Mouse (Mus musculus) stomach, embryonic 14.5 days (tissue): ENCODE results near the gene Slc25a13. TPM values are rescaled to one million over a fixed set of nuclear protein-coding genes. Genes with fewer than 3 reads are reported as not detected.
A peak's percentile ranks its signal among the peaks of the same experiment; 100 is the strongest.

Experiments
- ATAC-seq: fragments of 200-750 bp; cut with Nextera tagmentation; 2 replicates; pipeline ENCODE4 v1.8.0; 2017; ENCODE audit warnings: low read depth, moderate TSS enrichment; ENCODE audit not compliant: insufficient number of reproducible peaks, insufficient read depth, low FRiP score
- H3K27ac ChIP-seq: fragments of 300-500 bp; sonication (generic); 2 replicates; pipeline ENCODE4 v1.5.1; 2014; ENCODE audit warnings: mild to moderate bottlenecking, low read length, moderate library complexity, mixed read lengths
- H3K27me3 ChIP-seq: fragments of 300-500 bp; sonication (generic); 2 replicates; pipeline ENCODE4 v1.6.1; 2014; ENCODE audit warnings: low read length, control low read depth, mixed read lengths; ENCODE audit not compliant: control insufficient read depth, insufficient read depth
- H3K36me3 ChIP-seq: fragments of 300-500 bp; sonication (generic); 2 replicates; pipeline ENCODE4 v1.6.1; 2014; ENCODE audit warnings: mild to moderate bottlenecking, control low read depth, low read length, moderate library complexity, mixed read lengths; ENCODE audit not compliant: control insufficient read depth, insufficient read depth
- H3K4me1 ChIP-seq: fragments of 300-500 bp; sonication (generic); 2 replicates; pipeline ENCODE4 v1.6.1; 2014; ENCODE audit warnings: low read length, control low read depth, mixed read lengths; ENCODE audit not compliant: control insufficient read depth, insufficient read depth
- H3K4me2 ChIP-seq: fragments of 300-500 bp; sonication (generic); replicated peaks from 2 replicates; pipeline ENCODE4 v1.6.1; 2014; ENCODE audit warnings: low read depth, low read length, control low read depth
- H3K4me3 ChIP-seq: fragments of 300-500 bp; sonication (generic); 2 replicates; pipeline ENCODE4 v1.5.1; 2014; ENCODE audit warnings: low read depth, low read length, control low read depth
- H3K9ac ChIP-seq: fragments of 300-500 bp; sonication (generic); replicated peaks from 2 replicates; pipeline ENCODE4 v1.6.1; 2014; ENCODE audit warnings: low read depth, mild to moderate bottlenecking, control low read depth, low read length, moderate library complexity, mixed read lengths
- H3K9me3 ChIP-seq: fragments of 300-500 bp; sonication (generic); 2 replicates; pipeline ENCODE4 v1.6.1; 2016; ENCODE audit warnings: low read depth, low read length, control low read depth; ENCODE audit not compliant: control insufficient read depth
- WGBS: fragments of 180-500 bp; shearing (Covaris S2); extraction: QIAGEN DNeasy Blood & Tissue Kit; methylation state at CpG from one replicate; pipeline ENCODE4 v1.1.7; 2014; 5-methylcytosine and 5-hydroxymethylcytosine counted together
- polyA plus RNA-seq: library from polyadenylated mRNA; unstranded; fragments of >200 nt; fragmentation: Nextera tagmentation; extraction: Ambion mirVana; gene quantifications from 2 replicates; pipeline ENCODE4 v1.2.1, GENCODE M21; 2014

Slc25a13 gene
- polyA plus RNA-seq, 1 experiment from 2014 or later = 27.3 TPM

- no peak for ATAC-seq
These were observed 13.3 kb upstream of the Slc25a13 start for GRCm38 (mm10) chr6:6230262-6230661.

DNA sequence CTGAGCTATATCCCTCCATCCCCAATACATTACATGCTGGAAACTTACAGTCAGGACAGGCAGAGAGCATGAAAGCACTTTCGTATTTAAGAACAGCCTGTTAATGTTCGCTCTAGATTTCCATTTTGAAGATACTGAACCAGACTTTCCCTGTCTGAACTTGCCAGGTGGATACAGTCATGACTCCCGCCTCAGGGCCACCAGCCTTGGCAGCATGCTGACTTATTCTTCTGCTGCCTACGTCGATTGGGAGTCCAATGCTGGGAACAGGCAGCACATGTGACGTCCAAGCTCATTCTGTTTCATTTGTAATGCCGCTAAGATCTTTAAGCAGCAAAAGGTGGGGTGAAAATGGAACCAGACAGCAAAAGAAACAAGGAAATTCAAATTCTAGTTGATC is 5.7 kb upstream of the Slc25a13 start:
- H3K27ac ChIP-seq = no peak overlapping the region
- H3K36me3 ChIP-seq = no peaks in the 10 kb centered on the region
- no peak overlapping the region for H3K9ac ChIP-seq
- H3K4me3 ChIP-seq = no peak overlapping the region
- no peaks in the 10 kb centered on the region for H3K9me3 ChIP-seq
- no peaks in the 10 kb centered on the region for H3K4me1 ChIP-seq
- WGBS = 62% methylated on average over 7 of the region's 7 CpGs
- no peak overlapping the region for H3K4me2 ChIP-seq
- no peak for ATAC-seq
- H3K27me3 ChIP-seq = no peaks in the 10 kb centered on the region

More at GRCm38 (mm10) chr6:6230262-6230661, 13.3 kb upstream of the Slc25a13 start:
- Histone ChIP-seq H3K36me3 (no peaks in the 10 kb centered on the region), H3K4me1 (no peaks in the 10 kb centered on the region), H3K9ac (no peak overlapping the region), H3K4me2 (no peak overlapping the region), H3K27me3 (no peaks in the 10 kb centered on the region), H3K27ac (no peak overlapping the region), H3K9me3 (no peaks in the 10 kb centered on the region), H3K4me3 (no peak overlapping the region)
- WGBS = 72% methylated on average over 2 of the region's 2 CpGs

DNA sequence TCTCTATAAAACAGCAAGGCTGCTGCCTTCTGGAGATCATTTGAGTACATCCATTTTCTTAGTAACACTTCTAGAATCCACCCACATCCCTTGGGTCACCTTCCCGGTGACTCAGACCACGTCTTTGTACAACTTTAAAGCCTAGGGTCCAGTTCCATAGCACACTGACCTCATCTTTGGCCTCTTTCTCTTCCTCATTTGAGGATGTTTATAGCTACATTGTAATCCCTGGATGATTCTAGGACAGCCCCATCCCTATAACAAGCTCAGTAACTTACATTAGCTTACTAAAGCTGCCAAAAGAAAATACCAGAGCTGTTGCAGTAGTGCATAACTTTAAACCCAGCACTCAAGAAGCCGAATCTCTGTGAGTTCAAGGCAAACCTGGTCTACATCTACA is 3.6 kb upstream of the Slc25a13 start:
- WGBS = 81% methylated on average over 3 of the region's 3 CpGs
- H3K27ac ChIP-seq = no peak overlapping the region
- H3K4me3 ChIP-seq = no peak overlapping the region
- no peaks in the 10 kb centered on the region for H3K36me3 ChIP-seq
- no peaks in the 10 kb centered on the region for H3K27me3 ChIP-seq
- ATAC-seq = no peak
- peaks cover 5% of the 10 kb centered on the region; the same call in 1 of the 2 replicates for H3K4me1 ChIP-seq
- no peaks in the 10 kb centered on the region for H3K9me3 ChIP-seq
- H3K4me2 ChIP-seq = no peak overlapping the region
- H3K9ac ChIP-seq = no peak overlapping the region

DNA sequence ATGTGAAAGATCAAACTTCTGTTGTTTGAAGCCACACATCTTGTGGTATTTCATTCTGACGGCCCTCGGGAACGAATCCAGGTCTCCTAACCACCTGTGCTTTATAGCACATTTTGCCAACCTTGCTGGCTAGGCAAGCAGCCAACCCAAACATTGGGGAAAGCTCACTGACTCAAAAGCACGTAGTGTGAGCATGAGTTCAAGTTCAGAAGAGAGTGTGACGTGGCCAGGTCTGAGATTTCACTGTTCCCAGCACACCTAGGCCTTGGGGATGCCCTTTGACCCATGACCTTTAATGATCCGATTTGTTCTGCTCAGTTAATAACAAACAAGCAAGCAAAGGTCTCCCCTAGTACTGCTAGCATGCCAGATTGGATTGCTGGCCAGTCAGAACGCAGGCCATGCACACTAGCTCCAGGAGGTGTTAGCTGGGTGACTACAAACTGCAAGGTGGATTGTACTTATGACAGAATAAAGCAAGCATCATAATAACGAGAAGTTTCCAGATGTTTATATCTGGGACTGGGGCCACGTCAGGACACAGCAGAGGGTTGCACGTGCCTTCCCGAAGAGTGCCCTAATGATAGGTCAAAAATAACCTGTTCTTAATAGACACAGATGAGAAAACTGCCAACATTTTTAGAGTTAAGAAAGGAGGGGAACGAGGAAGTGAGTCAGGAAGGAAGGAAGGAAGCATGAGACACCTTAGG is 2.8 kb upstream of the Slc25a13 start:
- no peak overlapping the region for H3K4me2 ChIP-seq
- H3K4me3 ChIP-seq = no peak overlapping the region
- no peak overlapping the region for H3K9ac ChIP-seq
- H3K27me3 ChIP-seq = no peaks in the 10 kb centered on the region
- no peak overlapping the region for H3K27ac ChIP-seq
- 59% methylated on average over 12 of the region's 12 CpGs for WGBS
- H3K9me3 ChIP-seq = no peaks in the 10 kb centered on the region
- ATAC-seq = no peak
- peaks cover 5% of the 10 kb centered on the region; the same call in 1 of the 2 replicates for H3K4me1 ChIP-seq
- no peaks in the 10 kb centered on the region for H3K36me3 ChIP-seq

- no peak; the same call in 1 of the 2 replicates for ATAC-seq
- Histone ChIP-seq H3K9me3 (no peaks in the 10 kb centered on the region), H3K27me3 (no peaks in the 10 kb centered on the region), H3K4me2 (peak overlapping the region; percentile 77), H3K27ac (no peak overlapping the region), H3K9ac (peak overlapping the region; percentile 77), H3K4me1 (peaks cover 5% of the 10 kb centered on the region; the same call in 1 of the 2 replicates), H3K4me3 (peak overlapping the region; percentile 71), H3K36me3 (no peaks in the 10 kb centered on the region)
- 18% methylated on average over 5 of the region's 5 CpGs for WGBS
These were observed 283 bp upstream of the Slc25a13 start for GRCm38 (mm10) chr6:6217286-6217625.

DNA sequence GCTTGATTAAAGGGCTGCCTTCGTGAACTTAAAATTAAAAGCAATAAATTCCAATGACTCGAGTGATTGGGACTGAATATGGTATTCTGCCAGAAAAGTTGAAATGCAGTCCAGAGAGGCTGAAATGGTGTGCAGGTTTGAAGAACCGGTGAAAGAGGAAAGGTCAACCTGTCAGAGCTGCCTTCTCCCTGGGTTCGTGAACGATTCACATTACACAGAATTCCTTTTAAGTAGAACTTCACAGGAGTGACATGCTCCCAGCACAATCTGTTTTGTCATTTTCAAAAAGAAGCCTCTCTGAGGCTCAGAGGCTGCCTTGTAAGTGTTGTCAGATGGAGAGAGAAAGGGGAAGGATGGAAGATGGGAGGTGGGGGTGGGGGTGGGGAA is 860 bp downstream of the Slc25a13 start:
- Histone ChIP-seq H3K4me2 (peak overlapping the region; percentile 77), H3K36me3 (no peaks in the 10 kb centered on the region), H3K4me1 (peaks cover 5% of the 10 kb centered on the region; the same call in 1 of the 2 replicates), H3K9ac (peak overlapping the region; percentile 77; the same call in 1 of the 2 replicates), H3K9me3 (no peaks in the 10 kb centered on the region), H3K27me3 (no peaks in the 10 kb centered on the region), H3K4me3 (peak overlapping the region; percentile 71), H3K27ac (no peak overlapping the region)
- WGBS = 25% methylated on average over 5 of the region's 5 CpGs
- no peak for ATAC-seq

DNA sequence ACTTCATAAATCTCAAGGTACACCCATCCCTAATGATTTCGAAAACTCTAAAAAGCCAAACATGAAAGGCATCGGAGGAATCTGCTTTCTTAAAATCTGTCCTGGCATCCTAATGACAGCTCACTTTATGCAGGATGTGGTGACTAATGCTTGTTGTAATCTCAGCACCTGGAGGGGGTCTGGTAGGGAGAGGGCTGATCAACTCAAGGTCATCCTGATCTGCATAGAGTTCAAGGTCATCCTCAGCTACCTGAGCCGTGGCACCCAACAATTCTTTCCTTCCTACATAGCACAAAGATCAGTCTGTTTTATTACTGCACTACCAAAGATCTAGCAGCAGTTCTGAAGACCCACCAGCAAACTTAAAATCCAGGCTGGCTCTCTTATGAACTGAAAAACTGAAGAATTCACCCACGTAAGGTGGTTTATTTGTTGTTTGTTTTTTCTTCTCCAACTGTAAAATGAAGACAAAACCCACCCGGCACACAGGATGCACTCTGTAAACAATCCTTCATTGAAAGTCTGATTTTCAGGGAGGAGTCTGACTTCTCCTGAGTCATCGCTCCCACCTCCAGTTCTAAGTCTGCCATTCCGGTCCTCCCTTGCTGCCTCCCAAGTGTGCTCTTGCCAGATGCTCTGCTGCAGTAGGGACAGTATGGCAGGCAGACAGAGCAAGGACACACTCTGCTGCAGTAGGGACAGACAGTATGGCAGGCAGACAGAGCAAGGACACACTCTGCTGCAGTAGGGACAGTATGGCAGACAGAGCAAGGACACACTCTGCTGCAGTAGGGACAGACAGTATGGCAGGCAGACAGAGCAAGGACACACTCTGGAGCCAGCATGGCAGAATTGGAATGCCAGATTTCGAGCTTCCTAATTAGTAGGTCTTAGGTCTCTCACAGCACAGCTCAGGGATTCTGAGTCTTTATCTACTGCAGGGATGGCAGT is 4.3 kb downstream of the Slc25a13 start:
- Histone ChIP-seq H3K4me1 (peaks cover 5% of the 10 kb centered on the region; the same call in 1 of the 2 replicates), H3K4me3 (no peak overlapping the region), H3K27ac (no peak overlapping the region), H3K9me3 (no peaks in the 10 kb centered on the region), H3K27me3 (no peaks in the 10 kb centered on the region), H3K36me3 (no peaks in the 10 kb centered on the region), H3K4me2 (no peak overlapping the region), H3K9ac (no peak overlapping the region)
- no peak for ATAC-seq
- WGBS = 70% methylated on average over 8 of the region's 8 CpGs

- ATAC-seq = no peak
- 73% methylated on average over 3 of the region's 3 CpGs for WGBS
- no peaks in the 10 kb centered on the region for H3K9me3 ChIP-seq
- H3K4me2 ChIP-seq = no peak overlapping the region
- H3K36me3 ChIP-seq = no peaks in the 10 kb centered on the region
- peaks cover 2% of the 10 kb centered on the region; the same call in 1 of the 2 replicates for H3K4me1 ChIP-seq
- H3K4me3 ChIP-seq = no peak overlapping the region
- H3K27ac ChIP-seq = no peak overlapping the region
- no peak overlapping the region for H3K9ac ChIP-seq
- no peaks in the 10 kb centered on the region for H3K27me3 ChIP-seq
These were observed 5.0 kb downstream of the Slc25a13 start for GRCm38 (mm10) chr6:6211958-6212357.
